Mouse (Mus musculus): ENCODE measurements around the gene Dmrt1.

DNA sequence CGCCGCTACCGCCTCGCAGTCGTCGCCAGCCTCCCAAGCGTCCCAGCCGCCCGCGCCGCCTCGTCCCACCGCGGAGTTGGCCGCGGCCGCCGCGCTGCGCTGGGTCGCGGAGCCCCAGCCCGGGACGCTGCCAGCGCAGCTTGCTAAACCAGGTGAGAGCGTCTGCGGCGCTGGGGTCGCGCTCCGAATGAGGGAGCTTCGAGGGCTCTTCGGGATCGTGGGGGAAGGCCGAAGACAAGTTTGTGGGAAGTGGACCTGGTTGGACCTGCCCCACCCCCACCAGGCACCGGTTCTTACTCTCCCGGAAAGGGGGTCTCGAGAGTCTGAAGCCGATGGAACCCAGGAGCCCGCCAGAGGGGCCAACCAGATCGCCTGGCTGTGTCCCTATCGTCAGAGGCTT is 105.7 kb downstream of the Dmrt1 start:
- TF ChIP-seq CTCF (IDR thresholded peaks at IDR 0.05; ENCODE audit: borderline replicate concordance, insufficient read depth, low read depth, low read length) (no peak), POLR2A (IDR thresholded peaks at IDR 0.05; ENCODE audit: borderline replicate concordance, insufficient read depth, low read length) (no peak)

All from cerebellum, adult 2 months (tissue).